Mouse (Mus musculus): Measurements from ENCODE around the gene Gm38431. TPM values are rescaled to one million over a fixed set of nuclear protein-coding genes. Genes with fewer than 3 reads are reported as not detected.

The Gm38431 gene
- polyA plus RNA-seq (2015; fragmentation: Nextera tagmentation; extraction: Ambion mirVana): 2.2 and 3.0 TPM in 2 replicates

GRCm38 (mm10) chr9:21091707-21092320 lies at the start of gene Gm38431, which contains the start of gene Raver1:
TSS of gene Gm38431 (minus strand) at chr9:21091997.
TSS of gene Raver1 (minus strand) at chr9:21092008.
- Histone ChIP-seq H3K4me1 (peaks cover 19% of the 10 kb centered on the region), H3K36me3 (peaks cover 39% of the 10 kb centered on the region), H3K27me3 (no peaks in the 10 kb centered on the region), H3K9ac (peak within 1 kb of the TSS; percentile 82), H3K27ac (peak within 1 kb of the TSS; percentile 96), H3K4me2 (peak within 1 kb of the TSS; percentile 75), H3K9me3 (replicated peaks) (no peaks in the 10 kb centered on the region), H3K4me3 (replicated peaks) (peak within 1 kb of the TSS; percentile 85)
- under 1% methylated on average over 54 of the region's 54 CpGs for WGBS
- ATAC-seq (replicated peaks; ENCODE audit: low FRiP score): peak; percentile 100

GRCm38 (mm10) chr9:21138386-21138785 lies 46.6 kb upstream of the Gm38431 start:
- Histone ChIP-seq H3K27me3 (no peaks in the 10 kb centered on the region), H3K4me2 (no peak overlapping the region), H3K9me3 (replicated peaks) (no peaks in the 10 kb centered on the region), H3K9ac (no peak overlapping the region), H3K27ac (no peak overlapping the region), H3K4me3 (replicated peaks) (no peak overlapping the region), H3K4me1 (0 out of 2 replicates have a peak, but pooled peaks cover 6% of the 10 kb centered on the region), H3K36me3 (peaks cover 68% of the 10 kb centered on the region)
- 78% methylated on average over 4 of the region's 4 CpGs for WGBS
- no peak for ATAC-seq (replicated peaks; ENCODE audit: low FRiP score)

GRCm38 (mm10) chr9:21137229-21137628 lies 45.4 kb upstream of the Gm38431 start:
- no peak overlapping the region for H3K9ac ChIP-seq
- no peaks in the 10 kb centered on the region for H3K27me3 ChIP-seq
- H3K4me3 ChIP-seq (replicated peaks): no peak overlapping the region
- 0 out of 2 replicates have a peak, but pooled peaks cover 6% of the 10 kb centered on the region for H3K4me1 ChIP-seq
- peaks cover 57% of the 10 kb centered on the region for H3K36me3 ChIP-seq
- H3K9me3 ChIP-seq (replicated peaks): no peaks in the 10 kb centered on the region
- 59% methylated on average over 3 of the region's 3 CpGs for WGBS
- no peak overlapping the region for H3K4me2 ChIP-seq
- no peak; the same call in 1 of the 2 replicates for ATAC-seq (replicated peaks; ENCODE audit: low FRiP score)
- no peak overlapping the region for H3K27ac ChIP-seq

- no peak overlapping the region for H3K9ac ChIP-seq
- 0 out of 2 replicates have a peak, but pooled peaks cover 6% of the 10 kb centered on the region for H3K4me1 ChIP-seq
- H3K27me3 ChIP-seq: no peaks in the 10 kb centered on the region
- peaks cover 48% of the 10 kb centered on the region for H3K36me3 ChIP-seq
- H3K27ac ChIP-seq: no peak overlapping the region
- H3K4me3 ChIP-seq (replicated peaks): no peak overlapping the region
- H3K9me3 ChIP-seq (replicated peaks): no peaks in the 10 kb centered on the region
- no peak for ATAC-seq (replicated peaks; ENCODE audit: low FRiP score)
- no peak overlapping the region for H3K4me2 ChIP-seq
- 83% methylated on average over 6 of the region's 6 CpGs for WGBS
Measured at GRCm38 (mm10) chr9:21136401-21136800, 44.6 kb upstream of the Gm38431 start.

GRCm38 (mm10) chr9:21135941-21136381 lies 44.2 kb upstream of the Gm38431 start:
- Histone ChIP-seq H3K27me3 (no peaks in the 10 kb centered on the region), H3K4me3 (replicated peaks) (no peak overlapping the region), H3K9me3 (replicated peaks) (no peaks in the 10 kb centered on the region), H3K36me3 (peaks cover 44% of the 10 kb centered on the region), H3K4me1 (0 out of 2 replicates have a peak, but pooled peaks cover 6% of the 10 kb centered on the region), H3K9ac (no peak overlapping the region), H3K27ac (no peak overlapping the region), H3K4me2 (no peak overlapping the region)
- no peak for ATAC-seq (replicated peaks; ENCODE audit: low FRiP score)
- 68% methylated on average over 1 of the region's 1 CpGs for WGBS

- H3K4me1 ChIP-seq: peaks cover 9% of the 10 kb centered on the region
- H3K9me3 ChIP-seq (replicated peaks): no peaks in the 10 kb centered on the region
- H3K27me3 ChIP-seq: no peaks in the 10 kb centered on the region
- no peak for ATAC-seq (replicated peaks; ENCODE audit: low FRiP score)
- H3K27ac ChIP-seq: peak overlapping the region; percentile 48; the same call in 1 of the 2 replicates
- no peak overlapping the region for H3K4me2 ChIP-seq
- H3K36me3 ChIP-seq: peaks cover 38% of the 10 kb centered on the region
- WGBS: 77% methylated on average over 4 of the region's 4 CpGs
- H3K4me3 ChIP-seq (replicated peaks): no peak overlapping the region
- no peak overlapping the region for H3K9ac ChIP-seq
Measured at GRCm38 (mm10) chr9:21135329-21135890, 43.6 kb upstream of the Gm38431 start.

GRCm38 (mm10) chr9:21134595-21135328 lies 43.0 kb upstream of the Gm38431 start:
- H3K9me3 ChIP-seq (replicated peaks): no peaks in the 10 kb centered on the region
- peaks cover 32% of the 10 kb centered on the region for H3K36me3 ChIP-seq
- no peak overlapping the region for H3K9ac ChIP-seq
- peak overlapping the region; percentile 48; the same call in 1 of the 2 replicates for H3K27ac ChIP-seq
- WGBS: 69% methylated on average over 9 of the region's 9 CpGs
- H3K4me1 ChIP-seq: peaks cover 14% of the 10 kb centered on the region
- no peak for ATAC-seq (replicated peaks; ENCODE audit: low FRiP score)
- no peak overlapping the region for H3K4me3 ChIP-seq (replicated peaks)
- H3K27me3 ChIP-seq: no peaks in the 10 kb centered on the region
- no peak overlapping the region for H3K4me2 ChIP-seq

- Histone ChIP-seq H3K27ac (no peak overlapping the region), H3K4me1 (peaks cover 14% of the 10 kb centered on the region), H3K27me3 (no peaks in the 10 kb centered on the region), H3K9ac (no peak overlapping the region), H3K4me2 (no peak overlapping the region), H3K9me3 (replicated peaks) (no peaks in the 10 kb centered on the region), H3K4me3 (replicated peaks) (no peak overlapping the region), H3K36me3 (peaks cover 16% of the 10 kb centered on the region)
- no peak for ATAC-seq (replicated peaks; ENCODE audit: low FRiP score)
- WGBS: 73% methylated on average over 9 of the region's 9 CpGs
Measured at GRCm38 (mm10) chr9:21133064-21133707, 41.4 kb upstream of the Gm38431 start.

GRCm38 (mm10) chr9:21132102-21132775 lies 40.4 kb upstream of the Gm38431 start:
- no peak for ATAC-seq (replicated peaks; ENCODE audit: low FRiP score)
- Histone ChIP-seq H3K9me3 (replicated peaks) (no peaks in the 10 kb centered on the region), H3K4me3 (replicated peaks) (no peak overlapping the region), H3K27me3 (no peaks in the 10 kb centered on the region), H3K4me1 (peaks cover 14% of the 10 kb centered on the region), H3K36me3 (peaks cover 12% of the 10 kb centered on the region), H3K4me2 (no peak overlapping the region), H3K27ac (no peak overlapping the region), H3K9ac (no peak overlapping the region)
- 77% methylated on average over 12 of the region's 12 CpGs for WGBS

GRCm38 (mm10) chr9:21131059-21131956 lies 39.5 kb upstream of the Gm38431 start, which contains the start of gene Tyk2:
TSS of gene Tyk2 (minus strand) at chr9:21131243.
- ATAC-seq (replicated peaks; ENCODE audit: low FRiP score): peak; percentile 99
- H3K9ac ChIP-seq: peak within 1 kb of the TSS; percentile 62
- no peaks in the 10 kb centered on the region for H3K9me3 ChIP-seq (replicated peaks)
- WGBS: 5% methylated on average over 37 of the region's 37 CpGs
- peak within 1 kb of the TSS; percentile 81 for H3K27ac ChIP-seq
- peaks cover 19% of the 10 kb centered on the region for H3K36me3 ChIP-seq
- peaks cover 14% of the 10 kb centered on the region for H3K4me1 ChIP-seq
- peak within 1 kb of the TSS; percentile 78 for H3K4me2 ChIP-seq
- H3K27me3 ChIP-seq: no peaks in the 10 kb centered on the region
- peak within 1 kb of the TSS; percentile 69 for H3K4me3 ChIP-seq (replicated peaks)

Data from kidney, embryonic 15.5 days (tissue).